Mouse (Mus musculus): ENCODE results near the gene Tm4sf5. TPM values are rescaled to one million over a fixed set of nuclear protein-coding genes. Genes with fewer than 3 reads are reported as not detected.

Gene Tm4sf5
- polyA plus RNA-seq, 1 experiment: 0.54 TPM

DNA sequence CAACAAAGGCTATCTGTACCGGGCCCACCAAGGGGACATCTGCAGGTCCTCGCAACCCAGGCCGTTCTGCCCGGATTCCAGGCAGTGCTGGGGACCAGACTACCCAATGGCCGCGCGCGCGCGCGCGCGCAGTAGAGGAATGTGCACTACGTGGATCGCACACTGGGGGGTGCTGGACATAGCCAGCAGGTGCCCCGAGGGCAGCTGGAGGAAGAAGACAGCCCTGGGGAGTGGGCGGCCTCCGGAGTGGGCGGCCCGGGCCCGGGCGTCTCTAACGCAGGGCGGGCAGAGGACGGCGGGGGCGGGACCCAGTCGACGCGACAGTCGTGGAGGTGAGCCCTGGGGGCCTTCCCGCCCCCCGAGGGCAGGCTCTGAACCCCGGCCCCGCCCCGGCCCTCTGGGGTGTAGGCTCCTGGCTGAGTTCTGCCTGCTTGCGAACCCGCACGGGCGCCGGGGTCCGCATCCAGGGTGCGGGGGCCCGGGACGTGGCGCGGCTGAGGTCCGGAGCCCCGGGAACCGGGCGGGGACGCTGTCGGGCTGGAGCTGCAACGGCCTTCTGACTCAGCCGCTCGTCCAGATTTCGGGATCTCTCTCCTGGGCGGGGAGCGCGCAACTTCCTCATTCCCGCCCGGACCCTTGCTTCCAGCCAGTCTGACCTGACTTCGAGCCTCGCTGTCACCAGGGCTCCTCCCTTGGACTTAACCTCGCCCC is 35.0 kb downstream of the Tm4sf5 start, which contains the start of gene Pld2:
Gene Pld2 (plus strand): TSS at position 188 of the 711 bp plus-strand sequence.
- 1% methylated on average over 59 of the region's 65 CpGs for WGBS
- TF ChIP-seq CTCF (IDR thresholded peaks at IDR 0.05; ENCODE audit: borderline replicate concordance, insufficient read depth, low read depth, low read length) (peak; percentile 31; the same call in 1 of the 2 replicates), POLR2A (IDR thresholded peaks at IDR 0.05; ENCODE audit: borderline replicate concordance, insufficient read depth, low read length) (no peak)
- no peak within 1 kb of the TSS for H3K27ac ChIP-seq (ENCODE audit: insufficient read depth, low read length)

GRCm38 (mm10) chr11:70540928-70541327 is 35.9 kb downstream of the Tm4sf5 start:
- WGBS: 76% methylated on average over 7 of the region's 7 CpGs
- Histone ChIP-seq H3K4me3 (replicated peaks; ENCODE audit: insufficient read depth, low read depth, low read length) (no peak overlapping the region), H3K27ac (ENCODE audit: insufficient read depth, low read length) (no peak overlapping the region), H3K4me1 (ENCODE audit: control insufficient read depth, insufficient read depth, low read length) (no peaks in the 10 kb centered on the region), H3K27me3 (ENCODE audit: control insufficient read depth, insufficient read depth, low read length) (no peaks in the 10 kb centered on the region)
- no peak for TF ChIP-seq POLR2A (IDR thresholded peaks at IDR 0.05; ENCODE audit: borderline replicate concordance, insufficient read depth, low read length)
- no peak for TF ChIP-seq CTCF (IDR thresholded peaks at IDR 0.05; ENCODE audit: borderline replicate concordance, insufficient read depth, low read depth, low read length)
- no peak for DNase-seq

More for the DNA sequence above, 35.0 kb downstream of the Tm4sf5 start, which contains the start of gene Pld2:
- Histone ChIP-seq H3K4me3 (replicated peaks; ENCODE audit: insufficient read depth, low read depth, low read length) (peak within 1 kb of the TSS; percentile 36), H3K27me3 (ENCODE audit: control insufficient read depth, insufficient read depth, low read length) (no peaks in the 10 kb centered on the region), H3K4me1 (ENCODE audit: control insufficient read depth, insufficient read depth, low read length) (no peaks in the 10 kb centered on the region)
- peak; percentile 45 to 57 for DNase-seq

DNA sequence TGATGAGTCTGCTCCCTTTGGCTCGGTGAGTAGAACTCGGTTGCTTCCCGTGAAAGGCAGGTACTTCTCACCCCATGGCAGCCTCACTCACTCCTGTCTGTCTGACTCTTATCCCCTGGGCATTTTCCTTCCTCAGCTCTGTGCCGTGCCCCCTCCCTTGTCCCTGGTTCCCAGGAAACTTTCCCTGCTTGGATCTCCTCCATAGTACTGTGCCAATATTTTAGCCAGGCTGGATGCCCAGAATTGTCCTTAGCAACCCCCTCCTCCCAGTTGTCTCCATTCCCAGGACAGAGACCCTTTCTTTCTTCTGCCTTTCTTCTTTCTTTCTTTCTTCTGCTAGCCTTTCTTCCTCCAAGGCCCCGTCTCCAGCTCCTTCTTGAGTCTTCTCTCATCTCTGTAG is 36.4 kb downstream of the Tm4sf5 start:
- no peak for DNase-seq

GRCm38 (mm10) chr11:70544496-70544895 is 39.5 kb downstream of the Tm4sf5 start:
- Histone ChIP-seq H3K27me3 (ENCODE audit: control insufficient read depth, insufficient read depth, low read length) (no peaks in the 10 kb centered on the region), H3K27ac (ENCODE audit: insufficient read depth, low read length) (no peak overlapping the region), H3K4me3 (replicated peaks; ENCODE audit: insufficient read depth, low read depth, low read length) (no peak overlapping the region), H3K4me1 (ENCODE audit: control insufficient read depth, insufficient read depth, low read length) (no peaks in the 10 kb centered on the region)
- TF ChIP-seq POLR2A (IDR thresholded peaks at IDR 0.05; ENCODE audit: borderline replicate concordance, insufficient read depth, low read length): no peak
- TF ChIP-seq CTCF (IDR thresholded peaks at IDR 0.05; ENCODE audit: borderline replicate concordance, insufficient read depth, low read depth, low read length): no peak
- no peak for DNase-seq
- WGBS: 71% methylated on average over 7 of the region's 7 CpGs

More for the DNA sequence above, 36.4 kb downstream of the Tm4sf5 start:
- H3K27me3 ChIP-seq (ENCODE audit: control insufficient read depth, insufficient read depth, low read length): no peaks in the 10 kb centered on the region
- no peak overlapping the region for H3K4me3 ChIP-seq (replicated peaks; ENCODE audit: insufficient read depth, low read depth, low read length)
- no peaks in the 10 kb centered on the region for H3K4me1 ChIP-seq (ENCODE audit: control insufficient read depth, insufficient read depth, low read length)
- WGBS: 21% methylated on average over 5 of the region's 5 CpGs
- H3K27ac ChIP-seq (ENCODE audit: insufficient read depth, low read length): no peak overlapping the region
- TF ChIP-seq CTCF (IDR thresholded peaks at IDR 0.05; ENCODE audit: borderline replicate concordance, insufficient read depth, low read depth, low read length): no peak

- Histone ChIP-seq H3K27ac (ENCODE audit: insufficient read depth, low read length) (no peak overlapping the region), H3K4me3 (replicated peaks; ENCODE audit: insufficient read depth, low read depth, low read length) (no peak overlapping the region), H3K27me3 (ENCODE audit: control insufficient read depth, insufficient read depth, low read length) (no peaks in the 10 kb centered on the region), H3K4me1 (ENCODE audit: control insufficient read depth, insufficient read depth, low read length) (no peaks in the 10 kb centered on the region)
- WGBS: 81% methylated on average over 8 of the region's 8 CpGs
- TF ChIP-seq CTCF (IDR thresholded peaks at IDR 0.05; ENCODE audit: borderline replicate concordance, insufficient read depth, low read depth, low read length): no peak
- no peak for TF ChIP-seq POLR2A (IDR thresholded peaks at IDR 0.05; ENCODE audit: borderline replicate concordance, insufficient read depth, low read length)
- no peak for DNase-seq
These were observed 46.5 kb downstream of the Tm4sf5 start for GRCm38 (mm10) chr11:70551526-70551925.

DNA sequence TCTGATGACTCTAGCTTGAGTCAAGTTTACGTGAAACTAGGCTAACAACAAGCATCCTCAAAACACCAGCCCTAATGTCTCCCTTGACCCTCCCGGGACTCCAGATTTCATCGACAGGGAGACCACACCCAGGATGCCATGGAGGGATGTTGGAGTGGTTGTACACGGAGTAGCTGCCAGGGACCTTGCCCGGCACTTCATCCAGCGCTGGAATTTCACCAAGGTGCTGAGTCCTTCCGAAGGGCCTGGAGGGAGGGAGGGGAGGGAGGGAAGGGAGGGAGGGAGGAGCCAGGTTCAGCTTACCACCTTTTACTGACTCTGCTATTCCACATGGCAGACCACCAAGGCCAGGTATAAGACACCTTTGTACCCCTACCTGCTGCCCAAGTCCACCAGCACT is 48.9 kb downstream of the Tm4sf5 start:
- DNase-seq: no peak
- Histone ChIP-seq H3K27me3 (ENCODE audit: control insufficient read depth, insufficient read depth, low read length) (no peaks in the 10 kb centered on the region), H3K27ac (ENCODE audit: insufficient read depth, low read length) (no peak overlapping the region), H3K4me3 (replicated peaks; ENCODE audit: insufficient read depth, low read depth, low read length) (no peak overlapping the region), H3K4me1 (ENCODE audit: control insufficient read depth, insufficient read depth, low read length) (no peaks in the 10 kb centered on the region)
- TF ChIP-seq CTCF (IDR thresholded peaks at IDR 0.05; ENCODE audit: borderline replicate concordance, insufficient read depth, low read depth, low read length) (no peak), POLR2A (IDR thresholded peaks at IDR 0.05; ENCODE audit: borderline replicate concordance, insufficient read depth, low read length) (no peak)
- 25% methylated on average over 7 of the region's 7 CpGs for WGBS

GRCm38 (mm10) chr11:70557545-70557944 is 52.5 kb downstream of the Tm4sf5 start:
- no peak for DNase-seq
- Histone ChIP-seq H3K27me3 (ENCODE audit: control insufficient read depth, insufficient read depth, low read length) (no peaks in the 10 kb centered on the region), H3K4me1 (ENCODE audit: control insufficient read depth, insufficient read depth, low read length) (no peaks in the 10 kb centered on the region), H3K27ac (ENCODE audit: insufficient read depth, low read length) (no peak overlapping the region), H3K4me3 (replicated peaks; ENCODE audit: insufficient read depth, low read depth, low read length) (no peak overlapping the region)
- 90% methylated on average over 9 of the region's 9 CpGs for WGBS
- TF ChIP-seq POLR2A (IDR thresholded peaks at IDR 0.05; ENCODE audit: borderline replicate concordance, insufficient read depth, low read length) (no peak), CTCF (IDR thresholded peaks at IDR 0.05; ENCODE audit: borderline replicate concordance, insufficient read depth, low read depth, low read length) (no peak)

Other genes with a start within 250 kb of the Tm4sf5 start
- 1.1 and 1.2 TPM in 2 replicates for gene Alox12, start 249.9 kb upstream of the Tm4sf5 start, polyA plus RNA-seq (2012; rRNA removed)
- not detected in 2 replicates for gene Alox12e, start 182.6 kb upstream of the Tm4sf5 start, polyA plus RNA-seq (2012; rRNA removed)
- gene Alox15, start 153.2 kb upstream of the Tm4sf5 start, polyA plus RNA-seq (2012; rRNA removed): 0.05 TPM in 1 of 2 replicates, not detected in the other
- gene Pelp1, start 95.2 kb upstream of the Tm4sf5 start, polyA plus RNA-seq (2012; rRNA removed): 18.3 and 20.1 TPM in 2 replicates
- 70.5 and 79.7 TPM in 2 replicates for gene Arrb2, start 72.6 kb upstream of the Tm4sf5 start, polyA plus RNA-seq (2012; rRNA removed)
- gene Med11, start 53.3 kb upstream of the Tm4sf5 start, polyA plus RNA-seq (2012; rRNA removed): 20.4 and 20.5 TPM in 2 replicates
- 0.21 and 0.25 TPM in 2 replicates for gene Zmynd15, start 45.8 kb upstream of the Tm4sf5 start, polyA plus RNA-seq (2012; rRNA removed)
- 1.8 and 2.6 TPM in 2 replicates for gene Cxcl16, start 45.3 kb upstream of the Tm4sf5 start, polyA plus RNA-seq (2012; rRNA removed)
- gene Vmo1, start 9.4 kb downstream of the Tm4sf5 start, polyA plus RNA-seq (2012; rRNA removed): 0.30 TPM in 1 of 2 replicates, not detected in the other
- 0.11 TPM in 1 of 2 replicates, not detected in the other for gene Gltpd2, start 14.0 kb downstream of the Tm4sf5 start, polyA plus RNA-seq (2012; rRNA removed)
- gene Psmb6, start 20.1 kb downstream of the Tm4sf5 start, polyA plus RNA-seq (2012; rRNA removed): 319 TPM in 2 replicates
- not detected in 2 replicates for gene Gm40193, start 27.7 kb downstream of the Tm4sf5 start, polyA plus RNA-seq (2012; rRNA removed)
- 19.2 and 21.3 TPM in 2 replicates for gene Pld2, start 34.8 kb downstream of the Tm4sf5 start, polyA plus RNA-seq (2012; rRNA removed)
- 222 and 224 TPM in 2 replicates for gene Mink1, start 57.6 kb downstream of the Tm4sf5 start, polyA plus RNA-seq (2012; rRNA removed)
- not detected in 2 replicates for gene 4930544D05Rik, start 110.6 kb downstream of the Tm4sf5 start, polyA plus RNA-seq (2012; rRNA removed)
- 0.10 and 0.25 TPM in 2 replicates for gene Chrne, start 114.0 kb downstream of the Tm4sf5 start, polyA plus RNA-seq (2012; rRNA removed)
- not detected in 2 replicates for gene Gp1ba, start 133.9 kb downstream of the Tm4sf5 start, polyA plus RNA-seq (2012; rRNA removed)
- 143 and 152 TPM in 2 replicates for gene Rnf167, start 142.0 kb downstream of the Tm4sf5 start, polyA plus RNA-seq (2012; rRNA removed)
- 184 and 191 TPM in 2 replicates for gene Slc25a11, start 142.2 kb downstream of the Tm4sf5 start, polyA plus RNA-seq (2012; rRNA removed)
- gene Pfn1, start 149.4 kb downstream of the Tm4sf5 start, polyA plus RNA-seq (2012; rRNA removed): 289 and 305 TPM in 2 replicates
- 35.0 and 35.9 TPM in 2 replicates for gene Eno3, start 152.0 kb downstream of the Tm4sf5 start, polyA plus RNA-seq (2012; rRNA removed)
- 84.3 and 93.2 TPM in 2 replicates for gene Spag7, start 164.2 kb downstream of the Tm4sf5 start, polyA plus RNA-seq (2012; rRNA removed)
- gene Camta2, start 182.9 kb downstream of the Tm4sf5 start, polyA plus RNA-seq (2012; rRNA removed): 108 TPM in 2 replicates
- 4.0 and 4.6 TPM in 2 replicates for gene Inca1, start 194.9 kb downstream of the Tm4sf5 start, polyA plus RNA-seq (2012; rRNA removed)
- gene Kif1c, start 195.3 kb downstream of the Tm4sf5 start, polyA plus RNA-seq (2012; rRNA removed): 55.9 and 65.6 TPM in 2 replicates

All from cerebellum, adult 2 months (tissue).